Mouse (Mus musculus): Measurements from ENCODE around the gene Caly. TPM values are rescaled to one million over a fixed set of nuclear protein-coding genes. Genes with fewer than 3 reads are reported as not detected.

Caly gene
- under 1 TPM; 0.13 to 0.23 TPM for polyA plus RNA-seq (2017; shearing (Covaris generic))

DNA sequence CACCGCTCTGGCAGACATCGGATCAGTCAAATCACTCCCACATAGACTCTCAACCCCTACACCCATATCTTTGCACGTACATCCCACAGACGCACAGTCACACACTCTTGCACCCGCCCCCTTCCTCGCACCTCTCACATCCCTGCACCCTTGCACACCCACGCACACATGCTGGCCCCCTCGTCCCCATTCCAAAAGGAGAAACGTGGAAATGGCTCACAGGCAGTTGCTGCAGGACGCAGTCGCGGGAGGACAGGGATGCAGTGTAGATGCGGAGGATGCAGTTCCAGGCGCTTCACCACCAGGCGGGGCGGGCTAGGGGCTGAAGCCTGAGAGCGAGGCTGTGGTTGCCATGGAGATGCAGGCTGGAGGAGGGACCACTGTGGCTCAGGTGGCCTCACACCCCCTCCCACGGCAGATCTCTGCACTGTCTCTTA, at the start of gene Caly:
Caly (minus strand) TSS at position 307 of the 437 bp plus-strand sequence.

DNA sequence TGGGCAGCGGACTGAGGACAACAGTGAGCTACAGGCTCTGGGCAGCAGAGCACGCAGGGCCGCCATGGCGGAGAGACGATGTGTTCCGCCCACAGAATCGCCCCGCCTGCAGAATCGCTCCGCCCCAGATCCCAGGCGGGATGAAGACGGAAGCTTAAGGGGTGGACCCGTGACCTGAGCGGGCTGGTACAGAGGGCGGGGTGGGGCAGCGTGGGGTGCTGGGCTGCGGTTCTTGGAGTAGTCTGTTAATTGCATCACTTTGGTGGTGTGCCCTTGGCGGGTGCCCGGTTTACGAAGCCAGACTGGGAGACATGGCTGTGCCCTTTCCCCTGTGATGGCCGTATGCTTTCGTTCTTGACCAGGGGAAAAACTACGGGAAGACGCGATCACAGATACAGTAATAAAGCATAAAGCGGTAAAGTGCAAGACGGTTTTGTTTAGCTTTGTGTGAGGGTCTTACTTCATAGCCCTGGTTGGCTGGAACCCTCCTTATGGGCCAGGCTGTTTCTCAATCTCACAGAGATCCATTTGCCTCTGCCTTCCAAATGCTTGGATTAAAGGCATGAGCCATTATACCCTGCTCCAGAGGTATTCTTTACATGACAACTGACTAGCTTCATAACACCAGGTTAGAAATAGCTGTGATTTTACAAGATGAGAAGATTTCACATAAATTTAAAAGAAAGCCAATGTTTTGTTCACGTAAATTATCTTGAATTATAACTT, 34.1 kb upstream of the Caly start, which contains the start of gene Echs1:
Echs1 (minus strand) TSS at position 148 of the 726 bp plus-strand sequence.

DNA sequence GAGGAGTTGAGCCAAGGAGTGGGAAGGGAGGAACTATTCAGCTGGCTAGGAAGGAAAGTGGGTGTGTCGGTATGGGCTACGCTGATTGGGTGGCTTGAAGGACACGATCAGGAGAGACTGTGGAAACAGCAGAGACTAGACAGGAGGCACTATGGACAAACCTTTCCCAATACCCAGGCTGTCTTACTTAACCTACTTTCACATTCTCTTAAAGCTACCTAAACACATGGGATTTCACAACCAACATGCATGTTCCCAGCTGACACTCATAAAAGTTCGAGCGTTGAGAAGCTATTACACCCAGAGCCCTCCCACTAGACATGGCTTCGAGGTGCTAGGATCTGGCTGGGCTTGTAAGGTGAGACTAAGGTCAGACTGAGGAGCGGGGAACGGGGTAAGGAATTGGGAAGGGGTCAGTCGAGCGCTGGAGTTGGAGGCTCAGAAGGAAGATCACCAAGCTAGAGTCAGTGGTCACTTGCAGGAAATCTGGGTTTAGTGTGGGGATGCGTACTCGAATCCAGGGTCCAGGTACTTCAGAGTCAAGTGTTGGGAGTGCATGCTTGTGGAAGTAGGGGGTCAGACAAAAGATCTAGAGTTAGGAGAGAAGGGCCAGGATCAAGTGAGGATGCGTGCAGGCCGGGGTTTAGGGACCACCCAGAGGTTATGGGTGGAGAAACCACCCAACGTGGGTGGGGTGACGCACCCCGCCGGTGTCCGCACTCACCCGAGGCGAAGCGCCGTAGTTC, 33.4 kb upstream of the Caly start, which contains the start of gene Paox:
Paox (plus strand) TSS at position 217 of the 746 bp plus-strand sequence.

DNA sequence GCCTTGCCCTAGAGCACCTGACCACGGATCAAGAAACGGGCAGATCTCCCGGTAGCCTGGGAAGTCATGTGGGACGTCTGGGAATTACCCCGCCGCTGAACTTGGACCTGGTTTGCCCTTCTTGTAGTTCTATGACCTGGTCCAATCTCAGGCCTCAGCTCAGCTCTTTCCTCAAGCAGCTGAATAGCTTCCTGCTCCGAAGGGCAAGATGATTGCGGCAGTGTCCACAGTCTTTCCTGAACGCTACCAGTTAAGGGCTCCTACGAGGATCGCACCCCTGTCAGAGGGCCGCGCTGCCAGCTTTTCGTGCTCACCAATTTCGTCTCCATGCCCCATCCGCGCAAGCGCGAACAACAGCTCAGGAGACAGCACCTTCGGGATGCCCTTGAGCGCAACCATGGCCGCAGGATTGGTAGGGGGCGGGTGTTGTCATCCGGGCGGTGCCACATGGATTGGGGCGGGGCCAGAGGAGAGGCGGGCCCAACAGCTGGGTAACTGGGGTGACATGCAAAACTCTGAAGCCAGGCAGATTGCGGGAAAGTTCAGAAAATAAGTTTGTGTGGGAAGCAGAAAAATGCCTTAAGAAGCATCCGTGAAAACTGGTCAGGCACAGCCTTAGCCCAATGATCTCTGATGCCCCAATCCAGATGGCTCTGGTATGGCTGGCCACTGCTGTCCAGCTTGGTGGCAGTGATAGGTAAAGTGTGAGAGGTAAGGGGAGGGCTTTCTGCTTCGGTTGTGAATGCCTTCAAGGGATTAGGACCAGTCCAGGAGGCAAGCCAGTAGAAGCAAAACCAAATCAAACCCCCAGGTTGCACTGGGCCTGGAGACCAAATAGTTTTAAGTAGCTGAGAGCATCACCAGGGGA, 19.9 kb upstream of the Caly start, which contains the start of gene Fuom:
Fuom (minus strand) TSS at position 449 of the 868 bp plus-strand sequence.

DNA sequence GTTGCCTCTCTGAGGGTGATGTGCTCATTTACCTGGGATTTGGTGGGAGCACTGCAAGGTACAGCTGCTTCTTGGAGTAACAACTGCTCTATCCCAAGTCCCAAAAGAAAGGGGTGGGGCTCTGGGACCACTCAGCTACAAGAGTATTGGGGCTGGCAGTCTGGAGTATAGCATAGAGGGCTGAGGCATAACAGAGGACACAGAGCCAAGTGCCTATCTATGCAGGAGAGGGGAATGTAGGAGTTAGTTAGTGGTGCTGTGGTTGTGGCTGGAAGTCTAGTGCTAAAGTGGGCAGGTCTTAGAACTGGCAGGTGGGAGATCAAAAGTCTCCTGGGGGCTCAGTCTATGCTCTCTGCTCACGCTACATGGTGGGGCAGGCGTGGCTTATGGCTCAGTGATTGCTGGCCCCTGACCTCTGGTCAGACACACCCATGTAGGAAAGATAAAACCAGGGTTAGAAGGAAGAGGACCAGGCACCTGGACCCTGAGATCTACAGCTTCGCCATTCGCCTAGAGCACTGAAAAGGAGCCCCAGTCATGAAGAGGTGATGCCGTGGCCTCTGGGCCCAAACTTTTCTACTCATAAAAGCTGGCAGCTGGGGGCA, 10.7 kb upstream of the Caly start, which contains the start of gene Prap1:
Prap1 (plus strand) TSS at position 472 of the 605 bp plus-strand sequence.

DNA sequence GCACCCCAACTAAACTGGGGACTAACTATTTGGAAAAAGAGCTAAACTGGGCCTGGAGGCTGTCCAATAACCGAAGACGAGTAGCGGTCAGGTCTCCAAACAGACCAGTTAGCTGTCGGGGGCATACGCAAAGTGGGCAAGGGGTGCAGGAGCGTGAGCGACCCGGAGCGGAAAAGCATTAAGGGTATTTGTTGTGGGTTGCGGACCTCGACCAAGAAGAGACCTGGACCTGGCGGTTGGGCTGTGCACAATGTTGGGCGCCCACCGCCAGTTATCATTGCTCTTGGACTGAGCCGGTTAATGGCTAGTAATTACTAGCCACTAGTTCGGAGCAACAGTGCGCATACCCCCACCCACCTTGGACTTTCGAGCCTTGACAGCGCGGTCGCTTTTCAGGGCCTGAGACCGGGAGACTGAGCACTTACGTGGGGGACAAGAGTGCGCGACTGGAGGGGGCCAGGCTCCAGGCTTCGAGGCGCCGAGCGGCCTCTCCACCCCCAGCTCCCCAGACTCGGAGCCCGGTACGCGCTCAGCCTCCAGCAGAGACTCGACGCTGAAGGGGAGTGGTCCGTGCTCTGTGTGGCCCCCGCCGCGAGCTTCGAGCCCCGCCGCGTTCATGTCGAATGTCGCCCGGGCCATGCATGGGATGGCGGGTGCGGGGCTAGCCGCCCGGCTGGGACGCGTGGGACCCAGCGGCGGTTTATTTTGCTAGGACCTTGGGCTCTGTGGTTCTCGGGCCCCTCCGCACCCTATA, 33.8 kb downstream of the Caly start, which contains the start of gene Msx3:
Msx3 (minus strand) TSS at position 729 of the 754 bp plus-strand sequence.

DNA sequence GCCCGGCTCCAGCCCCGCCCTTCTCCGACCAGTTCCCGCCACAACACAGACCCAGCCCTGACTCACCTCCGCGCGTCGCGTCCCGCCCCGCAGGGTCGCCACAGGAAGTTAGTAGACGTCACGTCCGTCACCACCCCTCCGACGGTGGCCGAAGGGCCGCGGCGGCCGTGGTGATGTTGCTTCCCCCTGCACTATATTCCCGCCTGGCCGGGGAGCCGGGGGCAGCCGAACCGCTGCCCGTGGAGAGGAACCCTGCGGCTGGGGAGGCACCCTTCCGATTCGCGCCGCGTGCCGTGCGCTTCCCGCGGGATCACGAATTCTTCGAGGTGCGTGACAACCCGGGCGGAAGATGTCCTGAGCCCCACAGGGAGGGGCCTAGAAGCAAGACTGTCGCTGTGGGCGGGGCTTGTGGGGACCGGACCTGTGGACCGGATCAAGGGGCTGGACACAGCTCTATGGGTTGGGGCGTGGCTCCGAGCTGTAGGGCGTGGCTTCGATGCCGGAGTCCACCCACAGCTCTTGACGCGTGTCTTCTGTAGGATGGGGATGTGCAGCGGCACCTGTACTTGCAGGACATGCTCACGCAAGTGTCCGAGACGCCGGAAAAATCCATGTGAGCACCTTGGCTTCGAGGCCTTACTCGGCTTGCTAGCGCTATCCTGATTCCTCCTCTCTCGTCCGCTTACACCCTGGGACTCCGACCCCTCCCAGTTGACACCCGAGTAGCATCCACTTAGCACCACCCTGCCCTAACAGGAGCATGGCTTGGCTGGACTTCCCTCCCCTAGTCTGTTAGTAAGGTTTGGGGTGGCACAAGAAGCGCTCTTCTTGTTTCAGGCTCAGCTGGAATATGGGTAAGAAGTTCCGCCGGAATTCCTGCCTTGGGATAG, 45.8 kb downstream of the Caly start, which contains the start of the genes Zfp511 and Tubgcp2:
Zfp511 (plus strand) TSS at position 111 of the 890 bp plus-strand sequence.
Tubgcp2 (minus strand) TSS at position 389 of the 890 bp plus-strand sequence.

Other genes starting within 250 kb of the Caly start
- gene Adgra1, start 248.4 kb downstream of the Caly start, polyA plus RNA-seq (2017; shearing (Covaris generic)) = under 1 TPM; 0.04 to 0.28 TPM
- gene Kndc1, start 187.9 kb downstream of the Caly start, polyA plus RNA-seq (2017; shearing (Covaris generic)) = under 1 TPM; 0.70 to 0.91 TPM
- gene Utf1, start 138.8 kb downstream of the Caly start, polyA plus RNA-seq (2017; shearing (Covaris generic)) = 1 to 10 TPM; 5.4 to 9.6 TPM
- gene 6430531B16Rik, start 103.8 kb downstream of the Caly start, polyA plus RNA-seq (2017; shearing (Covaris generic)) = 1 to 10 TPM in 1 of 2 experiments, under 1 TPM in 1; 0.39 to 1.9 TPM
- gene Adam8, start 90.0 kb downstream of the Caly start, polyA plus RNA-seq (2017; shearing (Covaris generic)) = 10 to 100 TPM; 20.5 to 23.5 TPM
- 10 to 100 TPM; 54.6 to 56.9 TPM for gene Zfp511, start 46.2 kb downstream of the Caly start, polyA plus RNA-seq (2017; shearing (Covaris generic))
- gene Tubgcp2, start 45.9 kb downstream of the Caly start, polyA plus RNA-seq (2017; shearing (Covaris generic)) = 10 to 100 TPM; 30.8 to 44.8 TPM
- under 1 TPM in 1 of 2 experiments, not detected in 1; 0.43 TPM for gene Msx3, start 33.5 kb downstream of the Caly start, polyA plus RNA-seq (2017; shearing (Covaris generic))
- gene Prap1, start 10.8 kb upstream of the Caly start, polyA plus RNA-seq (2017; shearing (Covaris generic)) = 1 to 10 TPM in 1 of 2 experiments, not detected in 1; 1.2 TPM
- 10 to 100 TPM; 12.4 to 13.2 TPM for gene Fuom, start 19.9 kb upstream of the Caly start, polyA plus RNA-seq (2017; shearing (Covaris generic))
- 1 to 10 TPM; 4.2 to 4.9 TPM for gene Paox, start 33.3 kb upstream of the Caly start, polyA plus RNA-seq (2017; shearing (Covaris generic))
- 10 to 100 TPM; 55.3 to 64.6 TPM for gene Echs1, start 33.9 kb upstream of the Caly start, polyA plus RNA-seq (2017; shearing (Covaris generic))
- gene Mtg1, start 55.0 kb upstream of the Caly start, polyA plus RNA-seq (2017; shearing (Covaris generic)) = 10 to 100 TPM; 31.9 to 43.1 TPM
- 1 to 10 TPM in 1 of 2 experiments, not detected in 1; 1.3 TPM for gene Sprn, start 72.3 kb upstream of the Caly start, polyA plus RNA-seq (2017; shearing (Covaris generic))
- under 1 TPM; 0.42 to 0.65 TPM for gene Olfr522, start 82.2 kb upstream of the Caly start, polyA plus RNA-seq (2017; shearing (Covaris generic))
- not detected for gene Olfr523, start 90.7 kb upstream of the Caly start, polyA plus RNA-seq (2017; shearing (Covaris generic))
- under 1 TPM; 0.09 to 0.12 TPM for gene Olfr524, start 123.4 kb upstream of the Caly start, polyA plus RNA-seq (2017; shearing (Covaris generic))
- gene Cd163l1, start 135.7 kb upstream of the Caly start, polyA plus RNA-seq (2017; shearing (Covaris generic)) = 1 to 10 TPM in 1 of 2 experiments, under 1 TPM in 1; 0.06 to 1.2 TPM
- gene 5830411N06Rik, start 164.7 kb upstream of the Caly start, polyA plus RNA-seq (2017; shearing (Covaris generic)) = 10 to 100 TPM in 1 of 2 experiments, under 1 TPM in 1; 0.19 to 12.3 TPM
- 1 to 10 TPM in 1 of 2 experiments, under 1 TPM in 1; 0.36 to 1.1 TPM for gene Olfr525, start 238.3 kb upstream of the Caly start, polyA plus RNA-seq (2017; shearing (Covaris generic))

Data from inflammation-experienced regulatory T-cells (primary cell).